Mouse (Mus musculus): Measurements from ENCODE around the gene Ctdspl. TPM values are rescaled to one million over a fixed set of nuclear protein-coding genes. Genes with fewer than 3 reads are reported as not detected.

The Ctdspl gene
- total RNA-seq, 1 experiment: 2.9 TPM

DNA sequence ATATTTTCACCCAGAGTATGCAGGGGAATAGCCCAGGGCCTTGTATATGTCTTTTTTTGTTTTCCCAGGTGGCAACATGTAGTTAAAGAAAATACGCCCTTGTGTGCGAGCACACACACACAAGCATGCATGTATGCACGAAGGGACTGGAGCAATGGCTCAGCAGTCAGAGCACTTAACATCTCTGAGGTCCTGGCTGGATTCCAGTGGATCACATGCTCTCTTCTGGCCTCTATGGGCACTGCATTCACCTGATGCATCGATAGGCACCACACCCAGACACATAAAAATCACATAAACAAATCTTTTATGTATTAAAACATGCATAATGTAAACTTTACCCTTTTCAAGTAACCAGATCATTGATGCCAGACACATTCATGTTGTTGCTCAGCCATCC is 15.8 kb downstream of the Ctdspl start:
- Histone ChIP-seq H3K27ac (ENCODE audit: insufficient read depth, low read depth, low read length, poor library complexity, severe bottlenecking) (no peak overlapping the region), H3K36me3 (ENCODE audit: control insufficient read depth, insufficient read depth, low read length, poor library complexity, severe bottlenecking) (no peaks in the 10 kb centered on the region), H3K4me3 (ENCODE audit: insufficient read depth in 1 of 2, low read depth in 1 of 2, low read length in 2 of 2, poor library complexity in 1 of 2, severe bottlenecking in 1 of 2) (no peak overlapping the region), H3K4me1 (ENCODE audit: control insufficient read depth in 2 of 2, insufficient read depth in 2 of 2, low read length in 2 of 2, poor library complexity in 1 of 2) (peaks cover 4 to 11% of the 10 kb centered on the region in 2 experiments; a peak in 2 of 4 replicates), H3K9me3 (ENCODE audit: control insufficient read depth, insufficient read depth, low read depth, low read length) (no peaks in the 10 kb centered on the region), H3K9ac (ENCODE audit: insufficient read depth, low read depth, low read length, poor library complexity, severe bottlenecking) (no peak overlapping the region)
- no peak for DNase-seq (ENCODE audit: low read depth, low spot score)
- no peak for TF ChIP-seq ZC3H11A (IDR thresholded peaks at IDR 0.05; ENCODE audit: borderline replicate concordance, low read depth, low read length)
- in situ Hi-C loops (cut with MboI; ENCODE audit: low sequenced_read_pairs in 2 of 2, unreplicated experiment in 2 of 2): no loop called here

DNA sequence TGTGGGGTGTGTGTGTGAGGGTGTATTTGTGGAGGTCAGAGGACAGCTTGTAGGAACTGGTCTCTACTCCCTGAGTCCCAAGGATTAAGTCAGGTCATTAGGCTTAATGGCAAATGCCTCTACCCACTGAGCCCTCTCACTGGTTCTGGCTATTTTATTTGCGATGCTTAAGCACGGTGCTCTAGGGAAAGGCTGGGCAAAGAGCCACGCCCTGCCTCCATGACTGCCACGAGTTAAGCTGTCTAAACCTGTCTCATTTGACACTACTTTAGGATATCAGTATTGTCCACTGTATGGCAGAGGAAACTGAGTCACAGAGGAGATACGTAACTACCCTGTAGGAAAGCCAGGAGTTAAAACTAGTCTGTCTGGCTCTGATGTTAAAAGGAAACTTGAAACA is 17.7 kb downstream of the Ctdspl start:
- Histone ChIP-seq H3K9ac (ENCODE audit: insufficient read depth, low read depth, low read length, poor library complexity, severe bottlenecking) (no peak overlapping the region), H3K9me3 (ENCODE audit: control insufficient read depth, insufficient read depth, low read depth, low read length) (no peaks in the 10 kb centered on the region), H3K27ac (ENCODE audit: insufficient read depth, low read depth, low read length, poor library complexity, severe bottlenecking) (no peak overlapping the region), H3K36me3 (ENCODE audit: control insufficient read depth, insufficient read depth, low read length, poor library complexity, severe bottlenecking) (no peaks in the 10 kb centered on the region), H3K4me3 (ENCODE audit: insufficient read depth in 1 of 2, low read depth in 1 of 2, low read length in 2 of 2, poor library complexity in 1 of 2, severe bottlenecking in 1 of 2) (no peak overlapping the region), H3K4me1 (ENCODE audit: control insufficient read depth in 2 of 2, insufficient read depth in 2 of 2, low read length in 2 of 2, poor library complexity in 1 of 2) (peaks cover 4 to 11% of the 10 kb centered on the region in 2 experiments; a peak in 2 of 4 replicates)
- in situ Hi-C loops (cut with MboI; ENCODE audit: low sequenced_read_pairs in 2 of 2, unreplicated experiment in 2 of 2): no loop called here
- DNase-seq (ENCODE audit: low read depth, low spot score): no peak
- TF ChIP-seq ZNF384 (IDR thresholded peaks at IDR 0.05; ENCODE audit: low read depth, low read length) (no peak), HCFC1 (IDR thresholded peaks at IDR 0.05; ENCODE audit: borderline replicate concordance, insufficient read depth, low read length) (no peak), CHD2 (IDR thresholded peaks at IDR 0.05; ENCODE audit: low read depth, low read length) (no peak)

DNA sequence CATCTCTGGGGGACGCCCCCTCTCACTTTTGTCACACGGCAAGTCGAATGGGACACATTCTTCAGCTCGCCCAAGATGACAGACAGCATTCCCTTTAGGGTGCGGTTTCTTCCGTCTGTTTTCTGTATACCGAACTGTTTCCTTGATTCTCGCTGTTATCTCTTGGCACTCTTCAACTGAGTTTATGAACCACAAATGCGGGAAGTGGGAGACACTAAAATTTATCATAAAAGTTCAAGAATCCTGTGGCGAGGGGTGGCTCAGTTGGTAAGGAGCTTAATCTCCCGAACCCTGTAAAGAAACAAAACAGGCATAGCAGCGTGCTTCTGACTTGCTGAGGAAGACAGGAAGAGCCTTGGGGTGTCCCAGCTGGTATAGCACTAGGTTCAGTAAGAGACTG is 18.1 kb downstream of the Ctdspl start:
- DNase-seq (ENCODE audit: low read depth, low spot score): no peak
- Histone ChIP-seq H3K4me3 (ENCODE audit: insufficient read depth in 1 of 2, low read depth in 1 of 2, low read length in 2 of 2, poor library complexity in 1 of 2, severe bottlenecking in 1 of 2) (no peak overlapping the region), H3K9ac (ENCODE audit: insufficient read depth, low read depth, low read length, poor library complexity, severe bottlenecking) (no peak overlapping the region), H3K27ac (ENCODE audit: insufficient read depth, low read depth, low read length, poor library complexity, severe bottlenecking) (no peak overlapping the region), H3K36me3 (ENCODE audit: control insufficient read depth, insufficient read depth, low read length, poor library complexity, severe bottlenecking) (no peaks in the 10 kb centered on the region), H3K9me3 (ENCODE audit: control insufficient read depth, insufficient read depth, low read depth, low read length) (no peaks in the 10 kb centered on the region), H3K4me1 (ENCODE audit: control insufficient read depth in 2 of 2, insufficient read depth in 2 of 2, low read length in 2 of 2, poor library complexity in 1 of 2) (peaks cover 4 to 11% of the 10 kb centered on the region in 2 experiments; a peak in 2 of 4 replicates)
- in situ Hi-C loops (cut with MboI; ENCODE audit: low sequenced_read_pairs in 2 of 2, unreplicated experiment in 2 of 2): no loop called here
- TF ChIP-seq ZNF384 (IDR thresholded peaks at IDR 0.05; ENCODE audit: low read depth, low read length) (no peak), HCFC1 (IDR thresholded peaks at IDR 0.05; ENCODE audit: borderline replicate concordance, insufficient read depth, low read length) (no peak), MAFK (IDR thresholded peaks at IDR 0.05; ENCODE audit: insufficient read depth, low read depth, low read length) (no peak), ZC3H11A (IDR thresholded peaks at IDR 0.05; ENCODE audit: borderline replicate concordance, low read depth, low read length) (no peak), CHD2 (IDR thresholded peaks at IDR 0.05; ENCODE audit: low read depth, low read length) (no peak)

DNA sequence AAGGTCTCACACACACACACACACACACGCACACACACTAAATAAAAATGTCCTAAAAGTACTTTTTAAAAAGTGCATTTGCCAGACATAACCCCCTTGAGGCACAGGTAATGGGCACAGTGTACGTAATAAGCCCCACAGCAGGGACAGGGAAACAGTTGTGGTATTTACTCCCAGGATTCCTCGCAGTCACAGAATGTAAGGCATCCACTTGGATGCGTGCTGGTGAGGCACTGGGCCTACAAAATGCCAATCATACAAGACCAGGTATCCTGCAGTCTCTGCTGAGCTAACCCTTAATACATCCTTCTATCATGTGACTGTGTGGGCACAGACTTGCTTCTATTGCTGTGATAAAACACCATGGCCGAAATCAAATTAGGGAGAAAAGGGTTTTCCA is 22.2 kb downstream of the Ctdspl start:
- no peak for TF ChIP-seq CHD2 (IDR thresholded peaks at IDR 0.05; ENCODE audit: low read depth, low read length)
- no peak for TF ChIP-seq MAFK (IDR thresholded peaks at IDR 0.05; ENCODE audit: insufficient read depth, low read depth, low read length)
- no peak for TF ChIP-seq ZNF384 (IDR thresholded peaks at IDR 0.05; ENCODE audit: low read depth, low read length)
- TF ChIP-seq HCFC1 (IDR thresholded peaks at IDR 0.05; ENCODE audit: borderline replicate concordance, insufficient read depth, low read length): no peak
- no peak for TF ChIP-seq ZC3H11A (IDR thresholded peaks at IDR 0.05; ENCODE audit: borderline replicate concordance, low read depth, low read length)
- DNase-seq (ENCODE audit: low read depth, low spot score): no peak
- Histone ChIP-seq H3K4me3 (ENCODE audit: insufficient read depth in 1 of 2, low read depth in 1 of 2, low read length in 2 of 2, poor library complexity in 1 of 2, severe bottlenecking in 1 of 2) (no peak overlapping the region), H3K36me3 (ENCODE audit: control insufficient read depth, insufficient read depth, low read length, poor library complexity, severe bottlenecking) (no peaks in the 10 kb centered on the region), H3K9me3 (ENCODE audit: control insufficient read depth, insufficient read depth, low read depth, low read length) (no peaks in the 10 kb centered on the region), H3K27ac (ENCODE audit: insufficient read depth, low read depth, low read length, poor library complexity, severe bottlenecking) (no peak overlapping the region), H3K4me1 (ENCODE audit: control insufficient read depth in 2 of 2, insufficient read depth in 2 of 2, low read length in 2 of 2, poor library complexity in 1 of 2) (peaks cover 4 to 13% of the 10 kb centered on the region in 2 experiments; a peak in 1 of 4 replicates), H3K9ac (ENCODE audit: insufficient read depth, low read depth, low read length, poor library complexity, severe bottlenecking) (no peak overlapping the region)
- in situ Hi-C loops (cut with MboI; ENCODE audit: low sequenced_read_pairs in 2 of 2, unreplicated experiment in 2 of 2): no loop called here

DNA sequence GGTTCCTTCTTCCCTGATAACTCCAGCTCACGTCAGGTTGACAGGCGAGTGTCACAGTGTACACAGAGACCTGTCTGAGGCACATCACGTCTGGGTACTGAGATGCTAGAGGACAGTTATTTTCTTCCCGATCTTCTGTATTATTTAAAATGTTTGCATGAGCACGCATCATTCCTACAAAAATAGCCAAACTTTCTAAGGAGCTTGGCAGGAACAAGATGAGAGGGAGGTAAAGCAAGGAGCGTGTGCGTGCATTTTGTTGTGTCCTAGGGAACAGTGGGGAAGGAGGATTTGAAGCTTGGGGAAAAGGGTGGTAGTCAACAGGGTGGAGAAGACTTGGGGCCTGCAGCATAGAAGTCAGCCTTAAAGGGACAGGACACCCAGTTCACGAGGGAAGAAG is 22.9 kb downstream of the Ctdspl start:
- no peak overlapping the region for H3K4me3 ChIP-seq (ENCODE audit: insufficient read depth in 1 of 2, low read depth in 1 of 2, low read length in 2 of 2, poor library complexity in 1 of 2, severe bottlenecking in 1 of 2)
- in situ Hi-C loops (cut with MboI; ENCODE audit: low sequenced_read_pairs in 2 of 2, unreplicated experiment in 2 of 2): no loop called here
- peaks cover 0 to 9% of the 10 kb centered on the region in 2 experiments; a peak in 1 of 4 replicates for H3K4me1 ChIP-seq (ENCODE audit: control insufficient read depth in 2 of 2, insufficient read depth in 2 of 2, low read length in 2 of 2, poor library complexity in 1 of 2)

More for the DNA sequence above, 22.9 kb downstream of the Ctdspl start:
- H3K36me3 ChIP-seq (ENCODE audit: control insufficient read depth, insufficient read depth, low read length, poor library complexity, severe bottlenecking): no peaks in the 10 kb centered on the region
- H3K9me3 ChIP-seq (ENCODE audit: control insufficient read depth, insufficient read depth, low read depth, low read length): no peaks in the 10 kb centered on the region
- TF ChIP-seq ZC3H11A (IDR thresholded peaks at IDR 0.05; ENCODE audit: borderline replicate concordance, low read depth, low read length) (no peak), CHD2 (IDR thresholded peaks at IDR 0.05; ENCODE audit: low read depth, low read length) (no peak), MAFK (IDR thresholded peaks at IDR 0.05; ENCODE audit: insufficient read depth, low read depth, low read length) (no peak), ZNF384 (IDR thresholded peaks at IDR 0.05; ENCODE audit: low read depth, low read length) (no peak), HCFC1 (IDR thresholded peaks at IDR 0.05; ENCODE audit: borderline replicate concordance, insufficient read depth, low read length) (no peak)
- H3K27ac ChIP-seq (ENCODE audit: insufficient read depth, low read depth, low read length, poor library complexity, severe bottlenecking): no peak overlapping the region
- H3K9ac ChIP-seq (ENCODE audit: insufficient read depth, low read depth, low read length, poor library complexity, severe bottlenecking): no peak overlapping the region
- no peak for DNase-seq (ENCODE audit: low read depth, low spot score)
